ENCODE assay signal across 8 mouse cellular contexts in genomic region chr5:130003229-130003628, GRCm38 (mm10). TPM values are rescaled to one million over a fixed set of nuclear protein-coding genes. Genes with fewer than 3 reads are reported as not detected.
DNase-seq lines count a peak whose midpoint lies in the region; ATAC-seq and TF ChIP-seq lines count a peak whose summit lies in the region.

No protein-coding gene starts in this region.

- DNase-seq in heart, postnatal 36 days = no peak
- no peak for DNase-seq in hindbrain, postnatal 0 days (ENCODE audit: low spot score)
- DNase-seq in urinary bladder, postnatal 36 days (ENCODE audit: low spot score in 2 of 2) = no peak
- DNase-seq in retina, embryonic 14.5 days (ENCODE audit: low spot score) = no peak
- no peak for DNase-seq in T-cell, adult 2 months (ENCODE audit: low spot score)

- peaks cover 8% of the 10 kb centered on the region; the same call in 1 of the 2 replicates for H3K36me3 ChIP-seq in heart, embryonic 13.5 days
- H3K36me3 ChIP-seq in hindbrain, postnatal 0 days (ENCODE audit: insufficient read depth, low read length) = no peaks in the 10 kb centered on the region
- no peaks in the 10 kb centered on the region for H3K36me3 ChIP-seq in midbrain, embryonic 16.5 days (ENCODE audit: control insufficient read depth, insufficient read depth, low read length)

- H3K27me3 ChIP-seq in heart, embryonic 13.5 days (replicated peaks) = no peaks in the 10 kb centered on the region
- H3K27me3 ChIP-seq in hindbrain, postnatal 0 days (ENCODE audit: insufficient read depth, low read length) = no peaks in the 10 kb centered on the region
- no peaks in the 10 kb centered on the region for H3K27me3 ChIP-seq in midbrain, embryonic 16.5 days (ENCODE audit: control insufficient read depth, insufficient read depth, low read depth, low read length)

- TF ChIP-seq CTCF in cortical plate, adult 2 months (IDR thresholded peaks at IDR 0.05; ENCODE audit: extremely low read depth, insufficient read depth, low read length) = no peak
- no peak for TF ChIP-seq CTCF in hindbrain, postnatal 0 days (IDR thresholded peaks at IDR 0.05; ENCODE audit: low read depth)

- 40% methylated on average over 7 of the region's 7 CpGs for WGBS in heart, embryonic 13.5 days
- WGBS in hindbrain, postnatal 0 days = 66% methylated on average over 7 of the region's 7 CpGs
- 75% methylated on average over 7 of the region's 7 CpGs for WGBS in midbrain, embryonic 16.5 days

- H3K9ac ChIP-seq in heart, embryonic 13.5 days = peak overlapping the region; percentile 88
- H3K9ac ChIP-seq in hindbrain, postnatal 0 days (replicated peaks; ENCODE audit: low read length) = peak overlapping the region; percentile 68
- peak overlapping the region; percentile 61; the same call in 1 of the 2 replicates for H3K9ac ChIP-seq in midbrain, embryonic 16.5 days (ENCODE audit: low read depth, low read length)

- TF ChIP-seq POLR2A in cortical plate, adult 2 months (IDR thresholded peaks at IDR 0.05; ENCODE audit: extremely low read depth, insufficient read depth, low read length) = no peak

- peak overlapping the region; percentile 86 for H3K4me2 ChIP-seq in heart, embryonic 13.5 days
- peak overlapping the region; percentile 84 for H3K4me2 ChIP-seq in hindbrain, postnatal 0 days (ENCODE audit: low read depth, low read length)
- peak overlapping the region; percentile 82 for H3K4me2 ChIP-seq in midbrain, embryonic 16.5 days (ENCODE audit: low read length)

- ATAC-seq in heart, embryonic 13.5 days (ENCODE audit: extremely low read depth, insufficient number of reproducible peaks, low FRiP score, low TSS enrichment) = no peak
- 0 out of 2 replicates have a peak, but pooled peaks have one; percentile 22 for ATAC-seq in hindbrain, postnatal 0 days
- no peak for ATAC-seq in midbrain, embryonic 16.5 days

- H3K4me1 ChIP-seq in heart, embryonic 13.5 days = peaks cover 19% of the 10 kb centered on the region
- 0 out of 2 replicates have a peak, but pooled peaks cover 2% of the 10 kb centered on the region for H3K4me1 ChIP-seq in cortical plate, adult 2 months (ENCODE audit: control insufficient read depth, insufficient read depth, low read length)
- H3K4me1 ChIP-seq in hindbrain, postnatal 0 days (ENCODE audit: insufficient read depth, low read length) = no peaks in the 10 kb centered on the region
- peaks cover 8% of the 10 kb centered on the region for H3K4me1 ChIP-seq in midbrain, embryonic 16.5 days (ENCODE audit: control insufficient read depth, insufficient read depth, low read length)

- peak overlapping the region; percentile 80 for H3K4me3 ChIP-seq in heart, embryonic 13.5 days
- peak overlapping the region; percentile 51; the same call in 1 of the 2 replicates for H3K4me3 ChIP-seq in cortical plate, adult 2 months (ENCODE audit: insufficient read depth, low read length)
- peak overlapping the region; percentile 62 for H3K4me3 ChIP-seq in hindbrain, postnatal 0 days (ENCODE audit: low read length)
- peak overlapping the region; percentile 46 for H3K4me3 ChIP-seq in midbrain, embryonic 16.5 days (ENCODE audit: low read depth, low read length)

- peak overlapping the region; percentile 82 for H3K27ac ChIP-seq in heart, embryonic 13.5 days (replicated peaks)
- H3K27ac ChIP-seq in cortical plate, adult 2 months (ENCODE audit: insufficient read depth, low read length) = peak overlapping the region; percentile 42; the same call in 1 of the 2 replicates
- peak overlapping the region; percentile 37; the same call in 1 of the 2 replicates for H3K27ac ChIP-seq in hindbrain, postnatal 0 days
- no peak overlapping the region for H3K27ac ChIP-seq in midbrain, embryonic 16.5 days (ENCODE audit: low read length)

- peaks cover 18% of the 10 kb centered on the region for H3K9me3 ChIP-seq in heart, embryonic 13.5 days
- no peaks in the 10 kb centered on the region for H3K9me3 ChIP-seq in hindbrain, postnatal 0 days (ENCODE audit: low read length)
- no peaks in the 10 kb centered on the region; the same call in 1 of the 2 replicates for H3K9me3 ChIP-seq in midbrain, embryonic 16.5 days (replicated peaks; ENCODE audit: control insufficient read depth, low read length, poor library complexity, severe bottlenecking)

- intact Hi-C loops in heart, postnatal 36 days (cut with DNase I) = loop anchor here (2.0 kb wide), 1 partner anchor 32 kb away; no protein-coding TSS in a partner anchor

RNA-seq across cellular contexts. Expression of gene Gusb, which starts 0.4 kb away (rescaled TPM):
- polyA plus RNA-seq in heart, embryonic 13.5 days (2015; fragmentation: Nextera tagmentation; extraction: Ambion mirVana) = 46.6 and 46.9 TPM in 2 replicates
- total RNA-seq in heart, postnatal 36 days (2021) = 10 to 100 TPM; 13.3 to 15.6 TPM
- 20.2 and 20.9 TPM in 2 replicates for polyA plus RNA-seq in cortical plate, adult 2 months (2012; rRNA removed)
- total RNA-seq in hindbrain, postnatal 0 days (2014; rRNA removed) = 26.2 and 27.4 TPM in 2 replicates
- polyA plus RNA-seq in hindbrain, postnatal 0 days (2015; fragmentation: Nextera tagmentation; extraction: Ambion mirVana) = 44.7 and 47.0 TPM in 2 replicates
- 30.3 and 31.5 TPM in 2 replicates for polyA plus RNA-seq in midbrain, embryonic 16.5 days (2015; fragmentation: Nextera tagmentation; extraction: Ambion mirVana)

RNA-seq across cellular contexts. Expression of gene Asl, which starts 25.8 kb away (rescaled TPM):
- polyA plus RNA-seq in heart, embryonic 13.5 days (2015; fragmentation: Nextera tagmentation; extraction: Ambion mirVana) = 18.4 and 18.7 TPM in 2 replicates
- total RNA-seq in heart, postnatal 36 days (2021) = 1 to 10 TPM; 8.4 to 9.1 TPM
- polyA plus RNA-seq in cortical plate, adult 2 months (2012; rRNA removed) = 33.0 and 33.2 TPM in 2 replicates
- 24.9 and 31.4 TPM in 2 replicates for total RNA-seq in hindbrain, postnatal 0 days (2014; rRNA removed)
- polyA plus RNA-seq in hindbrain, postnatal 0 days (2015; fragmentation: Nextera tagmentation; extraction: Ambion mirVana) = 43.2 and 52.3 TPM in 2 replicates
- polyA plus RNA-seq in midbrain, embryonic 16.5 days (2015; fragmentation: Nextera tagmentation; extraction: Ambion mirVana) = 35.5 and 38.6 TPM in 2 replicates

RNA-seq across cellular contexts. Expression of gene Crcp, which starts 25.9 kb away (rescaled TPM):
- polyA plus RNA-seq in heart, embryonic 13.5 days (2015; fragmentation: Nextera tagmentation; extraction: Ambion mirVana) = 23.8 and 27.0 TPM in 2 replicates
- 10 to 100 TPM; 14.2 to 14.4 TPM for total RNA-seq in heart, postnatal 36 days (2021)
- polyA plus RNA-seq in cortical plate, adult 2 months (2012; rRNA removed) = 41.3 and 44.5 TPM in 2 replicates
- total RNA-seq in hindbrain, postnatal 0 days (2014; rRNA removed) = 34.4 and 39.8 TPM in 2 replicates
- polyA plus RNA-seq in hindbrain, postnatal 0 days (2015; fragmentation: Nextera tagmentation; extraction: Ambion mirVana) = 73.7 and 83.0 TPM in 2 replicates
- 85.6 and 86.8 TPM in 2 replicates for polyA plus RNA-seq in midbrain, embryonic 16.5 days (2015; fragmentation: Nextera tagmentation; extraction: Ambion mirVana)
